Comparison of ENCODE assay signal across 8 mouse cellular contexts in genomic region chr2:173276409-173276808, GRCm38 (mm10). TPM values are rescaled to one million over a fixed set of nuclear protein-coding genes. Genes with fewer than 3 reads are reported as not detected.
A peak's percentile ranks its signal among the peaks of the same experiment; 100 is the strongest.
DNase-seq lines count a peak whose midpoint lies in the region; ATAC-seq and TF ChIP-seq lines count a peak whose summit lies in the region.

Pmepa1 (minus strand) TSS chr2:173276533.

- H3K27me3 ChIP-seq in embryonic facial prominence, embryonic 15.5 days = no peaks in the 10 kb centered on the region
- peaks cover 64% of the 10 kb centered on the region for H3K27me3 ChIP-seq in heart, embryonic 10.5 days (ENCODE audit: insufficient read depth, poor library complexity, severe bottlenecking)
- no peaks in the 10 kb centered on the region for H3K27me3 ChIP-seq in limb, embryonic 14.5 days (ENCODE audit: control insufficient read depth, insufficient read depth, low read length)
- no peaks in the 10 kb centered on the region for H3K27me3 ChIP-seq in midbrain, embryonic 16.5 days (ENCODE audit: control insufficient read depth, insufficient read depth, low read depth, low read length)

- peak within 1 kb of the TSS; percentile 17; the same call in 1 of the 2 replicates for H3K27ac ChIP-seq in bone marrow, adult 2 months (ENCODE audit: control insufficient read depth, insufficient read depth, low read depth, low read length, poor library complexity)
- H3K27ac ChIP-seq in embryonic facial prominence, embryonic 15.5 days (replicated peaks) = peak within 1 kb of the TSS; percentile 89
- H3K27ac ChIP-seq in heart, embryonic 10.5 days = peak within 1 kb of the TSS; percentile 95
- H3K27ac ChIP-seq in limb, embryonic 14.5 days (replicated peaks; ENCODE audit: low read depth, low read length) = peak within 1 kb of the TSS; percentile 90
- peak within 1 kb of the TSS; percentile 84 for H3K27ac ChIP-seq in midbrain, embryonic 16.5 days (ENCODE audit: low read length)

- H3K4me3 ChIP-seq in bone marrow, adult 2 months (replicated peaks; ENCODE audit: control insufficient read depth, low read depth, low read length) = peak within 1 kb of the TSS; percentile 32
- peak within 1 kb of the TSS; percentile 94 for H3K4me3 ChIP-seq in embryonic facial prominence, embryonic 15.5 days (replicated peaks)
- H3K4me3 ChIP-seq in heart, embryonic 10.5 days = peak within 1 kb of the TSS; percentile 85
- H3K4me3 ChIP-seq in limb, embryonic 14.5 days (replicated peaks; ENCODE audit: low read length) = peak within 1 kb of the TSS; percentile 92
- H3K4me3 ChIP-seq in midbrain, embryonic 16.5 days (ENCODE audit: low read depth, low read length) = peak within 1 kb of the TSS; percentile 97

- H3K9me3 ChIP-seq in embryonic facial prominence, embryonic 15.5 days (replicated peaks) = no peaks in the 10 kb centered on the region
- no peaks in the 10 kb centered on the region for H3K9me3 ChIP-seq in heart, embryonic 10.5 days
- no peaks in the 10 kb centered on the region for H3K9me3 ChIP-seq in limb, embryonic 14.5 days (ENCODE audit: control insufficient read depth, low read length)
- H3K9me3 ChIP-seq in midbrain, embryonic 16.5 days (replicated peaks; ENCODE audit: control insufficient read depth, low read length, poor library complexity, severe bottlenecking) = no peaks in the 10 kb centered on the region

- 3% methylated on average over 61 of the region's 61 CpGs for WGBS in bone marrow, adult 2 months
- WGBS in embryonic facial prominence, embryonic 15.5 days = under 1% methylated on average over 51 of the region's 61 CpGs
- under 1% methylated on average over 60 of the region's 61 CpGs for WGBS in heart, embryonic 10.5 days
- WGBS in limb, embryonic 14.5 days = 0% methylated on average over 8 of the region's 61 CpGs
- under 1% methylated on average over 58 of the region's 61 CpGs for WGBS in midbrain, embryonic 16.5 days

- H3K36me3 ChIP-seq in embryonic facial prominence, embryonic 15.5 days = no peaks in the 10 kb centered on the region
- no peaks in the 10 kb centered on the region for H3K36me3 ChIP-seq in heart, embryonic 10.5 days
- H3K36me3 ChIP-seq in limb, embryonic 14.5 days (ENCODE audit: control insufficient read depth, insufficient read depth, low read length) = no peaks in the 10 kb centered on the region
- H3K36me3 ChIP-seq in midbrain, embryonic 16.5 days (ENCODE audit: control insufficient read depth, insufficient read depth, low read length) = no peaks in the 10 kb centered on the region

- peak within 1 kb of the TSS; percentile 77 for H3K4me2 ChIP-seq in embryonic facial prominence, embryonic 15.5 days (replicated peaks)
- peak within 1 kb of the TSS; percentile 80 for H3K4me2 ChIP-seq in limb, embryonic 14.5 days (replicated peaks; ENCODE audit: low read depth, low read length, severe bottlenecking)
- H3K4me2 ChIP-seq in midbrain, embryonic 16.5 days (ENCODE audit: low read length) = peak within 1 kb of the TSS; percentile 87

- TF ChIP-seq CTCF in bone marrow, adult 2 months (IDR thresholded peaks at IDR 0.05; ENCODE audit: control insufficient read depth, insufficient read depth, low read length) = no peak

- TF ChIP-seq POLR2A in bone marrow, adult 2 months (IDR thresholded peaks at IDR 0.05; ENCODE audit: borderline replicate concordance, control insufficient read depth, low read depth, low read length) = no peak
- TF ChIP-seq POLR2A in limb, embryonic 14.5 days (IDR thresholded peaks at IDR 0.05; ENCODE audit: borderline replicate concordance, extremely low read depth, insufficient read depth, insufficient read length) = 0 out of 2 replicates have a peak, but pooled peaks have one; percentile 24

- peak within 1 kb of the TSS; percentile 96 for H3K9ac ChIP-seq in embryonic facial prominence, embryonic 15.5 days
- peak within 1 kb of the TSS; percentile 98 for H3K9ac ChIP-seq in limb, embryonic 14.5 days (ENCODE audit: low read depth, low read length, severe bottlenecking)
- H3K9ac ChIP-seq in midbrain, embryonic 16.5 days (ENCODE audit: low read depth, low read length) = peak within 1 kb of the TSS; percentile 97

- peak; percentile 94 for ATAC-seq in embryonic facial prominence, embryonic 15.5 days (ENCODE audit: insufficient number of reproducible peaks, low FRiP score, low TSS enrichment, low read depth)
- peak; percentile 93 for ATAC-seq in limb, embryonic 14.5 days (ENCODE audit: low FRiP score, low read depth)
- ATAC-seq in midbrain, embryonic 16.5 days = peak; percentile 94
- ATAC-seq in monocyte, adult 5-6 weeks (replicated peaks; ENCODE audit: insufficient number of reproducible peaks, low FRiP score, low TSS enrichment, poor library complexity, severe bottlenecking) = no peak

- H3K4me1 ChIP-seq in bone marrow, adult 2 months (ENCODE audit: control insufficient read depth, insufficient read depth, low read length) = no peaks in the 10 kb centered on the region
- peaks cover 51% of the 10 kb centered on the region for H3K4me1 ChIP-seq in embryonic facial prominence, embryonic 15.5 days
- peaks cover 49% of the 10 kb centered on the region for H3K4me1 ChIP-seq in heart, embryonic 10.5 days
- H3K4me1 ChIP-seq in limb, embryonic 14.5 days (ENCODE audit: control insufficient read depth, insufficient read depth, low read length) = peaks cover 51% of the 10 kb centered on the region
- peaks cover 32% of the 10 kb centered on the region for H3K4me1 ChIP-seq in midbrain, embryonic 16.5 days (ENCODE audit: control insufficient read depth, insufficient read depth, low read length)

- peak; percentile 90 for DNase-seq in heart, embryonic 10.5 days (ENCODE audit: low spot score)
- peak; percentile 93 for DNase-seq in kidney, adult 9 months
- DNase-seq in limb, embryonic 14.5 days (ENCODE audit: low spot score) = peak; percentile 95
- DNase-seq in spleen, postnatal 10 days (ENCODE audit: low spot score in 2 of 2) = peak; percentile 24 to 66

RNA-seq across cellular contexts. Expression of gene Pmepa1, which starts in this region (rescaled TPM):
- 2.5 and 12.5 TPM in 2 replicates for polyA plus RNA-seq in bone marrow, adult 2 months (2011; ENCODE audit: insufficient read depth, insufficient read length, low replicate concordance, missing spikeins)
- 8.7 and 9.0 TPM in 2 replicates for polyA plus RNA-seq in embryonic facial prominence, embryonic 15.5 days (2015; fragmentation: Nextera tagmentation; extraction: Ambion mirVana)
- polyA plus RNA-seq in heart, embryonic 10.5 days (2016; fragmentation: Nextera tagmentation; extraction: Ambion mirVana) = 1.4 and 1.9 TPM in 2 replicates
- 41.0 and 62.3 TPM in 2 replicates for polyA plus RNA-seq in limb, embryonic 14.5 days (2012; rRNA removed)
- polyA plus RNA-seq in limb, embryonic 14.5 days (2014; fragmentation: Nextera tagmentation; extraction: Ambion mirVana) = 10.2 and 11.6 TPM in 2 replicates
- polyA plus RNA-seq in midbrain, embryonic 16.5 days (2015; fragmentation: Nextera tagmentation; extraction: Ambion mirVana) = 3.4 and 4.5 TPM in 2 replicates
- total RNA-seq in monocyte, adult 5-6 weeks (2017) = 0.29 to 0.39 TPM in 2 of 3 replicates, not detected in the other

Comparison
In these comparisons a context has a peak if more than half of its experiments do, and no peak if none do; other contexts are left out.
1. H3K27ac ChIP-seq: peak in every context shown above with its lines; median percentile 95 in heart, embryonic 10.5 days; 90 in limb, embryonic 14.5 days; 89 in embryonic facial prominence, embryonic 15.5 days; 84 in midbrain, embryonic 16.5 days; 17 in bone marrow, adult 2 months.
2. H3K4me3 ChIP-seq: peak in every context shown above with its lines; median percentile 97 in midbrain, embryonic 16.5 days; 94 in embryonic facial prominence, embryonic 15.5 days; 92 in limb, embryonic 14.5 days; 85 in heart, embryonic 10.5 days; 32 in bone marrow, adult 2 months.
3. DNase-seq: peak in every context shown above with its lines; median percentile 95 in limb, embryonic 14.5 days; 93 in kidney, adult 9 months; 90 in heart, embryonic 10.5 days; 45 in spleen, postnatal 10 days.